Mouse (Mus musculus) stomach, postnatal 0 days (tissue): ENCODE data around the gene Unc5c.

Experiments
- CTCF ChIP-seq: IDR thresholded peaks from 2 replicates; pipeline ENCODE4 v1.5.1; 2016; ENCODE audit warnings: antibody characterized with exemption, low read depth, mild to moderate bottlenecking, moderate library complexity
- EP300 ChIP-seq: optimal IDR thresholded peaks from 2 replicates; pipeline ENCODE3; 2016; ENCODE audit warnings: antibody characterized with exemption

- no peak for TF ChIP-seq CTCF
- TF ChIP-seq EP300: no peak
Observed at GRCm38 (mm10) chr3:141466061-141466460, 1.0 kb downstream of the Unc5c start.
